Mouse (Mus musculus): ENCODE data around the gene Shc4.

The Shc4 gene

DNA sequence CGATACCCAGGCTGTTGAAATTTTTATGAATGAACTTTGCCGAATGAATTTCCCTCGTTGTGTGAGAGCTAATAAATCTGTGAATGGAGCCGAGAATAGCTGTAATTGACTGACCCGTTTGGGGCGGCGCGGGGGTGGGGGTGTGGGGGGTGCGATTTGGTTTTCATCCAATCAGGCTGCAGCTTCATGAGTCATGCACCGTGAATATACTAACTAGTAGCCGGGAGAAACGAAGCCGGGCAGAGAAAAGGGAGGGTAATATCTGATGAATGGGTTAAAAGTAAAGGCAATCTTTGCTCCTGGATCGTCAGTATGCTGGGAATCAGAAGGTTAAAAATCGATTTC is at the start of gene Shc4:
Shc4 (minus strand) TSS at position 63 of the 345 bp plus-strand sequence.
- DNase-seq (ENCODE audit: low read depth, low spot score): peak; percentile 52

DNA sequence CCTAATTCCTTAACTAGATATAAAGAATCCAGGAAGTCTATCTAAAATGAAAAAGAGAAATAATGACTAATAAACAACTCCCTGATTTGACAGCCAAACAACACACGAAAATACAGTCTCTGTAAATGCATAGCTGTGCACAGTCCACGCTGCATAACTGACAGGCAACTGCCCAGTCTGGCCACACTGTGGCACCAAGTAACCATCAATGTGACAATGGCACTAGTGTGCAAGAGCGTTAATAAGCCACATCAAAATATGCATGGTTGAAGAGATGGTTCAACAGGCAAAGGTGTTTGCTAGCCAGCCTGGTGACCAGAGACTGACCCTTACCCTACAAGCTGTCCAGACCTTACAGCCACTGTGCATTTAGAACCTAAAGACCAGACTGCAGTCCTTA is 41.1 kb upstream of the Shc4 start:
- DNase-seq (ENCODE audit: low read depth, low spot score): no peak

DNA sequence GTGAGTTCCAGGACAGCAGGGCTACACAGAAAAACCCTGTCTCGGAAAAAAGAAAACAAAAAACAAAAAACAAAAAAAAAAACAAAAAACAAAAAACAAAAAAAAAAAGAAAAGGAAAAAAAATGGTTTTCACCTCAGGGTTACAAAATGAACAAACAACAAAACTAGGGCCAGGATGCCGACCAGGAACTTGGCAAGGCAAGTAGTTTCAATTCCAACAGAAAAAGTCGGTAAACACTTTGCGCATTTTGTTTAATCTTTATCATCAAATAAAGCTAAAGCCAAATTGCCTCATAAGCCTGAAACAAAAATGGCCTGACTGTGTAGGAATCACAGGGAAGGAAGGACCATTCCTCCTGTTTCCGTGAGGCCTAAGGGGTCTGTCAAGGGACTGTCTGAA is 40.6 kb upstream of the Shc4 start:
- no peak for DNase-seq (ENCODE audit: low read depth, low spot score)

DNA sequence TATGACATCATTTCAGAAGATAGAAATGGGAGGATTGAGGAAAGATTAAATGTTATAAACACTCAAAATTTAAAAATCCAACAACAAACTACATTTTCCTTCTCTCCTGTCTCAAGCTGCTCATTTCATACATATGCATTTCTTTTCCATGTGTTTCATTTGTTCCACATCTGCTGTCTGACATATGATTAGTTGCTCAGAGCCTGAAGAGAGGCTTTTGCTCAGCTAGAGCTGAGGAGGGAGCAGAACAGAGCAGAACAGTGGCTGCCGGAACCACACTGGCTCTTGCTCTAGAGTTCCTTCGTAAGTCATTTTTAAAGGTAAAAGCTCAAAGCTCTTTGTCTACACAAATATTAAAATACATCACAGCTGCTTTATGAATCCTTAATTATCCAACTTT is 25.4 kb upstream of the Shc4 start:
- no peak for DNase-seq (ENCODE audit: low read depth, low spot score)

- no peak for DNase-seq (ENCODE audit: low read depth, low spot score)
Observed at GRCm38 (mm10) chr2:125739338-125739737, 15.4 kb upstream of the Shc4 start.

GRCm38 (mm10) chr2:125738718-125739117 is 14.8 kb upstream of the Shc4 start:
- DNase-seq (ENCODE audit: low read depth, low spot score): no peak

- no peak for DNase-seq (ENCODE audit: low read depth, low spot score)
Observed at GRCm38 (mm10) chr2:125736025-125736343, 12.0 kb upstream of the Shc4 start.

DNA sequence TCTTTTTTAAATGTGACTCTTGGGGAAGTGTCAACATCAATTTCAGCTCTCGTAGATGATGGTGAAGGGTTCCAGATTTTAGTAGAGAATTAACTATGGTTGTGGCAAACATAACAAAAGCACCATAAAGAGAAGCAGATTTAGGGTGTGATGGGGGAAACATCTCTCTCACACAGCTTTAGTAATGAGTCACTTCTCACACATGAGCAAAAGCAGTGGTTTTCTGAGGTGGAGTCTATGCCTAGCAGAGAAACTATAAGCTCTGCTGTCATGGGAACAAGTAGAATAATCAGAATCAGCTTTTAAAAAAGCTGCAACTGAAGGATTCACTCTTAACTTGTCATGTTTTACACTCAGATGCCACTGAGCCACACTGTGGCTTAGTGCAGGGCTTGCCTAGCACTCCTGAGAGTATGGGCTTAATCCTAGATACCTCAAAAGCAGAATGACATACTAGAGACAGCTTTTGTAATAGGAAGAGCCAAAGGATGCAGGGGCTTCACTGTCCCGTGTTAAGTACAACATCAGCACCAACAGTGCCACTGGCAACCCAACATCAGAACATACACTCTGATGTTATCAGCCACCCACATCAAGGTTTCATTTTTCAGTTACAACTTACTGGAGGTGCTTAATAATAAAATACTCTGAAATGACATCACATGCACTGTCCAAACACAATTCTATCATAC is 11.5 kb upstream of the Shc4 start:
- DNase-seq (ENCODE audit: low read depth, low spot score): no peak

DNA sequence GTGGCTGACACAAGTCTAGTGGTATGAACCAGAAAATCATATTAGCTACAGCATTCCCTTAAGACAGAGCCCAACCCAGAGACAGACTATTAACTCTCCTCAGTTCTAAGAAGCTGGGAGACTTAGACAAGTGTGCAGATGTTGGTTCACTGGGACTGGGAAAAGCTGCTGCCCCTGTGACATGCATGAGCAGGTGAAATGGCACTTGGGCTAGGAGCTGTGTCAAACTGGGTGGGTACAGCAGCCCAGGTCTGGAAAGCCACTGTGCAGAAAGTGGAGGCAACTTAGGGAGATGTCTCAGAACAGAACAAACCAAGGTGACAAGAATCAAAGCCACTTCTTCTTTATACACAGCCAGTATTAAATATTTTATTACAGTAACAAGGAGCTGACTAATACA is 10.8 kb upstream of the Shc4 start:
- no peak for DNase-seq (ENCODE audit: low read depth, low spot score)

DNA sequence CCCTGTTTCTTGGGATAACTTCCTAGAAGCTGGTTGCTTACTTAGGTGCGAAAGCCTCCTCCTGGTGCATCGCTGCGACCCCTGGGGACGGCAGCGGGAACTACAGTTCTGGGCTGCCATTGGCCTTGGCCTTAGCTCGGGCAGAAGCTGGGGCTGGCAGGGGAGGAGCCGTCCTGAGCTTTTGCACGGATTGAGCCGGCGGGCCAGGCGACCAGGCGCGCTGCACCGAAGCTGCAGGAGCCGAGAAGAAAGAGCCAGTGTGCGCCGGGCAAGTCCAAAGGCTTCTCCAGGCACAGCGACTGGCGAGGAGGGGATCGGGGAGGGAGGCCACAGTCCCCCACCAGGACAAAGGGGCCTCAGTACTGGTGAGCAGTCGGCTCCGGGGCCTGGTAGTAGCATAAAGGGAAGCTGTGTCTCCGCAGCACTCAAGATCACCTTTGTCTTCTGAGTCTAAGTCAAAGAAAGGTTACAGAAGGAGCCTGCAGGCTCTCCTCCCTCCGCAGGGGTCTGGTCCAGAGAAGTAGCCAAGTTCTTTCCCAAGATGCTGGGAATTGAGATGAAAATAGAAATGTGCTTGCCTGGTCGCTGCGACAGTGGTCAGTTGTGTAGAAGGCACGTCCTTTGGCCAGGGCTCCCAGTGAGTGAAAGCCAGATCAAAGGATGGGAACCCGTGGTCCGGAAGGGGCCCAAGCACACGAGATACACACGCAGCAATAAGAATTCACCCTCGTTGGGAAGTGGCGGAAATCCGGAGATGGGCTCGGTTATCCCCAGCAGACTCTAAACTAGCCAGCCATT is 8.0 kb upstream of the Shc4 start:
- DNase-seq (ENCODE audit: low read depth, low spot score): peak; percentile 79

GRCm38 (mm10) chr2:125724546-125725114 is 682 bp upstream of the Shc4 start:
- no peak for DNase-seq (ENCODE audit: low read depth, low spot score)

DNA sequence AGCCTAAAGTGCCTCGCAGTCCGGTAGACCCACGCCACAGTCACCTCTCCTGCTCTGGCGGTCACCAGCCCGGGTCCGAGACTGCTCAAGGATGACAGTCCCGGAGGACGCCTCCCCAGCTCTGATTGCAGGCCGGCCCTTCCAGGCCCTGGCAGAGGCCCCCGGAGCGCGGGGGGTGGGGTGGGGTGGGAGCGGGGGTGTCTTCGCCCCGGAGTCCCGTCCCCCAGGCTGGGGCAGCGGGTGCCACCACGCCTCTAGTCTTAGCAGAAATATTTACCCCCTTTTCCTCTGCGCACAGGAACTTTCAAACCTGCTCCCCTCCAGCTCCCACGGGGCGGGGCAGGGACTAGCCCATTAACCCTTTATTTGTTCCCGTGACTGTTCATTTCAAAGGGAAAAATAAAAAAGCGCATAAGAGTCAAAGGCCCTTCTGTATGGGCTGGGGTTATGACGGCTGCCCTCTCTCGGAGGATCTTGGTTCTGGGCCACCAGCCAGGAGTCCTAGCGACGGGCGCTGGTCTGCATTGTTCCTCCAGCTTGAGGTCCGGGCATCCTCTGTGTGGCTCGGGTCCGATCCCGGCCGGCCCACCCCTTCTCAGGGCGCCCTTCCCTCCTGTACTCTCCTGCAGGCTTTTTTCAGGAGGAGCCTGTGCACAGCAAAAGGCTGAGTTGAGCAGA is 401 bp downstream of the Shc4 start:
- no peak for DNase-seq (ENCODE audit: low read depth, low spot score)

DNA sequence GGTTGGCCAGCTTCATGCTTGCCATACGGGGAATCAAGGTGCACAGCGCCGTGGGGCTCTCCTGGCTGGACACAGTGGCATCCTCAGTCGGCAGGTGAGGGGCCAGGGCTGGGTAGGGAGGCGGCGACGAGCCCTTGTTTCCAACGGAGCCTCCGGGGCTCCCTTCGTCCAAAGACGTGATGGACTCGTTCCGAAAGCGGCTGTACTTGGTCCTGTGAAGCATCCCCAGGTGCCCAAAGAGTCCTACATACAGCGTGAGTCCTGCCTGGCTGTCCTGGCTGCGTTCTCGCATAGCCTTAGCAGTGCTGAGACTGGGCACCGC is 901 bp downstream of the Shc4 start:
- DNase-seq (ENCODE audit: low read depth, low spot score): no peak

GRCm38 (mm10) chr2:125716599-125716998 is 7.3 kb downstream of the Shc4 start:
- no peak for DNase-seq (ENCODE audit: low read depth, low spot score)

GRCm38 (mm10) chr2:125706510-125706921 is 17.4 kb downstream of the Shc4 start:
- no peak for DNase-seq (ENCODE audit: low read depth, low spot score)

- DNase-seq (ENCODE audit: low read depth, low spot score): no peak
Observed at GRCm38 (mm10) chr2:125704907-125705631, 18.9 kb downstream of the Shc4 start.

DNA sequence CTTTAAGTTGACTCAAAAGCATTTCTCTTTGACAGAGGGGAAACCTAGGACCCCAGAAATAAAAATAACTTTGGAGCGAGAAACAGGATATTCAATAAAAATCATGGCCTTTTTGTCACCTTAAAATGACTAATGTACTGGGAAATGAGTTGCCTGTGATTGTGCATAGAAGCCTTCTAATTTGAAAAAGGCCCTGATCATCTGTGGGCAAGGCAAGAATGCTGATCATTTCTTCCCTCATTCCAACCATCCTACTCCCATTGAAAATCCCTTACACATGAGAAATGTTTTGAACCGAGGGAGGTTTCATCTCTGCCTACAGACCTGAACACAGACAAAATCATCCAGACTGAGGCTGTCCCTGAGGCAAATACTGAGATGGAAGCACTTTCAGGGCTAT is 21.1 kb downstream of the Shc4 start:
- DNase-seq (ENCODE audit: low read depth, low spot score): no peak

GRCm38 (mm10) chr2:125701606-125702005 is 22.3 kb downstream of the Shc4 start:
- DNase-seq (ENCODE audit: low read depth, low spot score): no peak

DNA sequence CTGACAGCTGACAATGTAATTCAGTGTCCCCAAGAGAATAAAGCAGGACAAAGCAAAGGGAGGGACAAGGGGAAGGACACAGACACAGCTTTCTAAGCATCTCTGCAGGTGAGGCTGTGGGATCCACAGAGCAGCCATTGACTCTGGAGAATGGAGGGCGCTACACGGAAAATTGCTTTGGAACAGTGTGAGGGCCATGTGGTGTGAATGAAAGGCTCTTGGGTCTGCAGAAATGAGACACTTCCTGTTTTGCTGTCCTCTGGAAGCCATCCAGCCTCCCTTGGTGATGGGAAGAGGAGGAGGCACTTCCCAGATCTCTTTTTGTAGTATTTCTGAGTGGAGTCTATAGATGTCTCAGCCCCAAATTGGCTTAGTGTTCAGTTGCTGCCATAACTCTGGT is 27.7 kb downstream of the Shc4 start:
- DNase-seq (ENCODE audit: low read depth, low spot score): no peak

- DNase-seq (ENCODE audit: low read depth, low spot score): no peak
Observed at GRCm38 (mm10) chr2:125694798-125695197, 29.1 kb downstream of the Shc4 start.

GRCm38 (mm10) chr2:125692010-125692409 is 31.9 kb downstream of the Shc4 start:
- DNase-seq (ENCODE audit: low read depth, low spot score): no peak

Measured in brain, embryonic 18.5 days (tissue).